Mouse (Mus musculus) stomach, postnatal 0 days (tissue): ENCODE measurements around the gene Tigd3. TPM values are rescaled to one million over a fixed set of nuclear protein-coding genes. Genes with fewer than 3 reads are reported as not detected.

Experiments
- ATAC-seq: fragments of 200-750 bp; cut with Nextera tagmentation; 2 replicates; pipeline ENCODE4 v1.8.0; 2017; ENCODE audit not compliant: low FRiP score, low TSS enrichment
- DNase-seq: peaks from one replicate; pipeline ENCODE4 v3.0.0-alpha.2; 2016; ENCODE audit warnings: low spot score
- H3K27ac ChIP-seq: fragments of 300-500 bp; sonication (generic); replicated peaks from 2 replicates; pipeline ENCODE4 v1.5.1; 2014; ENCODE audit warnings: mild to moderate bottlenecking, control low read depth
- H3K27me3 ChIP-seq: fragments of 300-500 bp; sonication (generic); 2 replicates; pipeline ENCODE4 v1.6.1; 2014; ENCODE audit warnings: low read length; ENCODE audit not compliant: control insufficient read depth, insufficient read depth
- H3K36me3 ChIP-seq: fragments of 300-500 bp; sonication (generic); 2 replicates; pipeline ENCODE4 v1.6.1; 2014; ENCODE audit warnings: low read length, mixed read lengths; ENCODE audit not compliant: control insufficient read depth, insufficient read depth
- H3K4me1 ChIP-seq: fragments of 300-500 bp; sonication (generic); replicated peaks from 2 replicates; pipeline ENCODE4 v1.6.1; 2014; ENCODE audit warnings: antibody characterized with exemption; ENCODE audit not compliant: control insufficient read depth, insufficient read depth
- H3K4me2 ChIP-seq: fragments of 300-500 bp; sonication (generic); replicated peaks from 2 replicates; pipeline ENCODE4 v1.6.1; 2014; ENCODE audit warnings: low read depth, mild to moderate bottlenecking, control low read depth, moderate library complexity
- H3K4me3 ChIP-seq: fragments of 300-500 bp; sonication (generic); 2 replicates; pipeline ENCODE4 v1.5.1; 2014; ENCODE audit warnings: low read depth, low read length, control low read depth
- H3K9ac ChIP-seq: fragments of 300-500 bp; sonication (generic); 2 replicates; pipeline ENCODE4 v1.6.1; 2014; ENCODE audit warnings: mild to moderate bottlenecking, low read length, control low read depth, mixed read lengths
- H3K9me3 ChIP-seq: fragments of 300-500 bp; sonication (generic); 2 replicates; pipeline ENCODE4 v1.6.1; 2016; ENCODE audit warnings: low read length; ENCODE audit not compliant: control insufficient read depth
- CTCF ChIP-seq: IDR thresholded peaks from 2 replicates; pipeline ENCODE4 v1.5.1; 2016; ENCODE audit warnings: antibody characterized with exemption, low read depth, mild to moderate bottlenecking, moderate library complexity
- EP300 ChIP-seq: optimal IDR thresholded peaks from 2 replicates; pipeline ENCODE3; 2016; ENCODE audit warnings: antibody characterized with exemption
- whole genome bisulfite sequencing: fragments of 180-500 bp; shearing (Covaris S2); extraction: QIAGEN DNeasy Blood & Tissue Kit; methylation state at CpG from one replicate; pipeline ENCODE4 v1.1.7; 2014; 5-methylcytosine and 5-hydroxymethylcytosine counted together
- polyA plus RNA-seq: library from polyadenylated mRNA; unstranded; fragments of >200 nt; fragmentation: Nextera tagmentation; extraction: Ambion mirVana; gene quantifications from 2 replicates; pipeline ENCODE4 v1.2.1, GENCODE M21; 2015

Tigd3 gene
- polyA plus RNA-seq, 1 experiment from 2014 or later: 1.0 TPM

DNA sequence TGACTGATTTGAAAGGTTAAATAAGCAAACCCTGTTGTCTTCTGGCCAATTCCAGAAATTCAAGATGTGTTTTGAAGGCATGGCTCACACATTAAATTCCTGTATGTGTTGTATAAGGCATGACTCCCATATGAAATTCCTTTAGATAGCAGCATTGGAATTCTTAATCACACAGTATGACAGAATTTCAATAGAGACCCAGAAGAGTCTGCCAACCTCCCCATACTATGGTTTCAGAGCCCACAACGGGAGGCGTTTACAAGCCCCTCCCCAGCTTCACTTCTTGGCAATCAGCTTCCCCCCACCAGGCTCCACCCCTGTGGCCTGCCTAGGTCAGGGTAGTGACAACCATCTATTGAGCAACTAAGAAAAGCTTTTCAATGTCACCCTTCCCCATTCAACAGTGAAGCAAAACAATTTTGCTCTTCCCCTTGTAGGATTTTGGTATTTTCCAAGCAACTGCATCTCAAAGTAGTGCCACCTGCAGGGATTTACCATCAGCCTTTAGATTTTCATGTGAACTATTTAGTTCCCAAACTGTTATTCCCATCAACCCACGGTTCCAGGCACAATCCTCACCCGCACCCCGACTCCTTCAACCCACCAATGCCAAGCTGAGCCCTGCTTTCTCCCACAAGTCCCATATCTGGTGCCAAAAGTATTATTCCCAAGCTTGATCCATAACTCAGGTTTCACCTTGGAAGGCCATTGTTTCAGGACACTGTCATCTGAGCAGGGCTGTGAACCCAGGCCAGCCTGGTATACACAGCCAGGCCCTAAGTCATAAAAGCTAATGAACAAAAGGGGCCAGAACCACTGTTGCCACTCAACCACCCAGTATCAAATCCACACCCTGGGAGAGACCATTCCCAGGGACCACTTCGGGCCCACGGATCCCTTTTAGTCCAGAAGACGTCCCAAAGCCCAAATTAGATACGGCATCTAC, 50.9 kb downstream of the Tigd3 start:
- H3K9me3 ChIP-seq: no peaks in the 10 kb centered on the region
- H3K4me1 ChIP-seq: peaks cover 8% of the 10 kb centered on the region
- no peak for ATAC-seq
- no peaks in the 10 kb centered on the region for H3K36me3 ChIP-seq
- peak overlapping the region; percentile 90 for H3K9ac ChIP-seq
- peak overlapping the region; percentile 54 for H3K4me3 ChIP-seq
- 62% methylated on average over 9 of the region's 9 CpGs for WGBS
- no peak for TF ChIP-seq CTCF
- TF ChIP-seq EP300: no peak
- no peaks in the 10 kb centered on the region for H3K27me3 ChIP-seq
- DNase-seq: peak; percentile 67
- H3K4me2 ChIP-seq: peak overlapping the region; percentile 79
- peak overlapping the region; percentile 100 for H3K27ac ChIP-seq

DNA sequence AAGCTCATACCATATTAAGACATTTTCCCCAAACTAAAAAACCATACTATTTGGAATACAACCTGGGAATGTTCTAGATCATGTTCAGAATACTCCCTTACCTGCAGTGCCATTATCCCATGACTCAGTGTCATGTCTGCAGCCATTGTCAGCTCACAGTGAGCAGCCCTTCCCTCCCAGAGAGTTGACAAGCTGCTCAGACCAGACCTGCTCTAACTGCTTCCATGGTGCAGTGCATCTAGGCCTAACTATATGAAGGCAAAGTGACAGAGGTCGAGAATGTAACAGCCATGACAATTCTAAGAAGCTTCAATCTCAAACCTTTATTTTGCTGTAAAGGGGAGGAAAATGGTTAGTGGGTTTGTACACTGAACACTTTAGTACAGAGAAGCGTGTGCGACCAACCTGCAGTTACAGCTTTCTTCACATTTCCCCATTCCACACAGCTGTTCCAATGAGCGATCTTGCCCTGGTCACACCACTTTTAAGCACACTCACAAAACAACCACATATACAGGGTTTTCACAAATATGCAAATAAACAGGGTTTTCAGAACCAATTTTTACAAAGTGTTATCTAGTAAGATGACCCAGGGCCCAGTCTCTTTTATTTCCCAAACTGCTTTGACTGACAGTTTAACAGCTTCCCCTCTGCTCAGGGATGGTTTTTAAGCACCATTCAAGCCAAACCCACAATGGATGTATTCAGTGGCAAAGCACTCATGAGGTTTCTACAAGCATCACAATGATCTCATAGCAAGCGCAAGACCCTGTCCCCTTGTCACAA, 51.8 kb downstream of the Tigd3 start:
- H3K27me3 ChIP-seq: no peaks in the 10 kb centered on the region
- 53% methylated on average over 5 of the region's 5 CpGs for WGBS
- DNase-seq (peak; percentile 63), ATAC-seq (no peak)
- TF ChIP-seq CTCF (no peak), EP300 (no peak)
- no peaks in the 10 kb centered on the region for H3K36me3 ChIP-seq
- peak overlapping the region; percentile 79 for H3K4me2 ChIP-seq
- H3K4me3 ChIP-seq: peak overlapping the region; percentile 54
- H3K9me3 ChIP-seq: no peaks in the 10 kb centered on the region
- no peaks in the 10 kb centered on the region; the same call in 1 of the 2 replicates for H3K4me1 ChIP-seq
- peak overlapping the region; percentile 100 for H3K27ac ChIP-seq
- H3K9ac ChIP-seq: peak overlapping the region; percentile 90

DNA sequence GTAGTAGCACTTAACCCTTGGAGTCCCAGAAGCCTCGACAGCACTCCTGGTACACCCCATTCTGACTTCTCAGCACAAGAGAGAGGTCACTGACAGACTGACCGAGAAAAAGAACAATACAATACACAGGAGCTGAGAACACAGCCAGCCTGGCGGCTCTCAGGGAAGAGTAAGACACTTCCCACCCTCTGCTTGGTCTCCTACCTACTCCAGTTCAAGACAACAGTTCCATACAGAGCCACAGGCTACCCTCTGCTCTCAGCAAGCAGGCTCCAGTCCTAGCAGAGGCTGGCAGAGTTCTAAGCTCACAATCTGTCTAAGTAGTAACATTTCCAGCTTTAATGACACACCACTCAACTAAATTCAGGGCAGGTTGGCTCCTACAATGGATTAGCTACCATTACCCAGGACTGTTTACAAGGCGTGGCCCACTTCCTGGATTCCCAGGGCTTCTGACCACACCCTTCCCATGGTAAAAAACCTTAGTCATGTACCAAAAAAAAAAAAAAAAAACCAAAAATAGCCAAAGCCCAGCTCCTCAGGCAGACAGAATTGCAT, 52.5 kb downstream of the Tigd3 start:
- Histone ChIP-seq H3K9ac (peak overlapping the region; percentile 90), H3K4me1 (no peaks in the 10 kb centered on the region; the same call in 1 of the 2 replicates), H3K27ac (peak overlapping the region; percentile 100), H3K4me3 (peak overlapping the region; percentile 54), H3K27me3 (no peaks in the 10 kb centered on the region), H3K36me3 (no peaks in the 10 kb centered on the region), H3K9me3 (no peaks in the 10 kb centered on the region), H3K4me2 (peak overlapping the region; percentile 79)
- DNase-seq (peak; percentile 59), ATAC-seq (peak; percentile 2)
- 46% methylated on average over 4 of the region's 4 CpGs for WGBS
- no peak for TF ChIP-seq CTCF

Other genes with a start within 250 kb of the Tigd3 start
- gene Sipa1, start 230.4 kb downstream of the Tigd3 start, polyA plus RNA-seq: 8.0 and 11.5 TPM in 2 replicates
- 14.0 and 16.5 TPM in 2 replicates for gene Map3k11, start 205.4 kb downstream of the Tigd3 start, polyA plus RNA-seq
- gene Pcnx3, start 205.2 kb downstream of the Tigd3 start, polyA plus RNA-seq: 6.5 and 7.9 TPM in 2 replicates
- gene Kcnk7, start 189.8 kb downstream of the Tigd3 start, polyA plus RNA-seq: 8.4 and 9.5 TPM in 2 replicates
- 28.0 and 29.5 TPM in 2 replicates for gene Ehbp1l1, start 167.8 kb downstream of the Tigd3 start, polyA plus RNA-seq
- 51.9 and 52.1 TPM in 2 replicates for gene Fam89b, start 164.5 kb downstream of the Tigd3 start, polyA plus RNA-seq
- 15.7 and 26.9 TPM in 2 replicates for gene Ltbp3, start 153.2 kb downstream of the Tigd3 start, polyA plus RNA-seq
- gene Scyl1, start 122.7 kb downstream of the Tigd3 start, polyA plus RNA-seq: 38.1 and 40.9 TPM in 2 replicates
- gene Frmd8, start 18.9 kb downstream of the Tigd3 start, polyA plus RNA-seq: 13.8 and 18.8 TPM in 2 replicates
- gene Slc25a45, start 16.3 kb downstream of the Tigd3 start, polyA plus RNA-seq: 2.9 and 3.2 TPM in 2 replicates
- gene Dpf2, start 18.9 kb upstream of the Tigd3 start, polyA plus RNA-seq: 47.0 and 54.9 TPM in 2 replicates
- 7.9 and 8.1 TPM in 2 replicates for gene Cdc42ep2, start 30.7 kb upstream of the Tigd3 start, polyA plus RNA-seq
- gene Pola2, start 70.1 kb upstream of the Tigd3 start, polyA plus RNA-seq: 20.4 and 21.2 TPM in 2 replicates
- not detected in 2 replicates for gene Slc22a20, start 92.0 kb upstream of the Tigd3 start, polyA plus RNA-seq
- 21.2 and 21.4 TPM in 2 replicates for gene Capn1, start 121.7 kb upstream of the Tigd3 start, polyA plus RNA-seq
- 18.5 and 21.1 TPM in 2 replicates for gene Syvn1, start 152.4 kb upstream of the Tigd3 start, polyA plus RNA-seq
- 35.0 and 36.6 TPM in 2 replicates for gene Mrpl49, start 163.6 kb upstream of the Tigd3 start, polyA plus RNA-seq
- 818 and 857 TPM in 2 replicates for gene Fau, start 163.7 kb upstream of the Tigd3 start, polyA plus RNA-seq
- 31.8 and 33.2 TPM in 2 replicates for gene Znhit2, start 167.0 kb upstream of the Tigd3 start, polyA plus RNA-seq
- 17.9 and 19.7 TPM in 2 replicates for gene Tm7sf2, start 174.2 kb upstream of the Tigd3 start, polyA plus RNA-seq
- gene Vps51, start 183.1 kb upstream of the Tigd3 start, polyA plus RNA-seq: 43.2 and 48.9 TPM in 2 replicates
- gene Tmem262, start 185.9 kb upstream of the Tigd3 start, polyA plus RNA-seq: not detected in 2 replicates
- 0.52 and 1.0 TPM in 2 replicates for gene Gm28374, start 188.1 kb upstream of the Tigd3 start, polyA plus RNA-seq
- 58.4 and 62.5 TPM in 2 replicates for gene Zfpl1, start 190.8 kb upstream of the Tigd3 start, polyA plus RNA-seq
- gene Cdca5, start 190.8 kb upstream of the Tigd3 start, polyA plus RNA-seq: 7.9 and 8.1 TPM in 2 replicates
- gene AC131692.1, start 200.3 kb upstream of the Tigd3 start, polyA plus RNA-seq: not detected in 2 replicates
- gene Naaladl1, start 211.6 kb upstream of the Tigd3 start, polyA plus RNA-seq: 0.05 and 0.07 TPM in 2 replicates
- 26.8 and 29.4 TPM in 2 replicates for gene Sac3d1, start 224.5 kb upstream of the Tigd3 start, polyA plus RNA-seq
- 24.7 and 25.0 TPM in 2 replicates for gene Snx15, start 234.2 kb upstream of the Tigd3 start, polyA plus RNA-seq
- gene Batf2, start 246.8 kb upstream of the Tigd3 start, polyA plus RNA-seq: 0.49 and 0.52 TPM in 2 replicates
- 74.0 and 77.2 TPM in 2 replicates for gene Arl2, start 247.4 kb upstream of the Tigd3 start, polyA plus RNA-seq